Mouse (Mus musculus) myocyte (in vitro differentiated cells): ENCODE data around the gene Fasn. TPM values are rescaled to one million over a fixed set of nuclear protein-coding genes. Genes with fewer than 3 reads are reported as not detected.
"Not testable (repeated sequence)": the region's sequence is repeated elsewhere in the genome, so short reads cannot be mapped to it uniquely, and the experiment has no call there.

Experiments
- H3K27me3 ChIP-seq: one replicate; pipeline ENCODE4 v1.6.1; 2011; ENCODE audit not compliant: control insufficient read depth, insufficient read depth, insufficient read length
- H3K36me3 ChIP-seq: one replicate; pipeline ENCODE4 v1.6.1; 2011; ENCODE audit not compliant: control insufficient read depth, insufficient read depth
- H3K4me2 ChIP-seq: one replicate; pipeline ENCODE4 v1.6.1; 2011; ENCODE audit warnings: low read depth, control low read depth
- H3K4me3 ChIP-seq: one replicate; pipeline ENCODE4 v1.5.1; 2011; ENCODE audit warnings: mild to moderate bottlenecking, control low read depth, moderate library complexity
- H3K79me2 ChIP-seq: one replicate; pipeline ENCODE4 v1.6.1; 2011; ENCODE audit not compliant: control insufficient read depth, insufficient read depth
- H3ac ChIP-seq: one replicate; pipeline ENCODE4 v1.6.1; 2011; ENCODE audit not compliant: control insufficient read depth, insufficient read length
- CEBPB ChIP-seq: IDR thresholded peaks from 2 replicates; pipeline ENCODE4 v1.6.1; 2011; ENCODE audit warnings: mild to moderate bottlenecking, moderate library complexity; ENCODE audit not compliant: poor library complexity, insufficient read depth, severe bottlenecking
- E2F4 ChIP-seq: IDR thresholded peaks from one replicate; pipeline ENCODE4 v1.6.1; 2011; ENCODE audit warnings: mild to moderate bottlenecking, control low read depth, moderate library complexity; ENCODE audit not compliant: insufficient read depth
- MAX ChIP-seq: IDR thresholded peaks from one replicate; pipeline ENCODE4 v1.6.1; 2011; ENCODE audit warnings: low read depth, mild to moderate bottlenecking, control low read depth
- MYOD1 ChIP-seq, 3 experiments: IDR thresholded peaks; one replicate each; pipeline ENCODE4 v1.6.1; 2011; ENCODE audit warnings: control low read depth in 2 of 3, low read depth in 2 of 3, mild to moderate bottlenecking in 2 of 3, moderate library complexity in 1 of 3; ENCODE audit not compliant: insufficient read length in 2 of 3, control insufficient read depth in 1 of 3
- MYOG ChIP-seq, 3 experiments: IDR thresholded peaks; one replicate each; pipeline ENCODE4 v1.6.1; 2011; ENCODE audit warnings: control low read depth in 2 of 3, low read depth in 2 of 3, mild to moderate bottlenecking in 2 of 3; ENCODE audit not compliant: insufficient read length in 2 of 3, control insufficient read depth in 1 of 3, insufficient read depth in 1 of 3
- POLR2A ChIP-seq: IDR thresholded peaks from one replicate; pipeline ENCODE4 v1.6.1; 2011; ENCODE audit warnings: low read depth, mild to moderate bottlenecking, control low read depth, moderate library complexity; ENCODE audit not compliant: insufficient read length
- POLR2AphosphoS2 ChIP-seq: IDR thresholded peaks from one replicate; pipeline ENCODE4 v1.6.1; 2011; ENCODE audit warnings: low read depth, control low read depth; ENCODE audit not compliant: insufficient read length
- REST ChIP-seq: IDR thresholded peaks from one replicate; pipeline ENCODE4 v1.6.1; 2011; ENCODE audit warnings: mild to moderate bottlenecking, control low read depth, moderate library complexity; ENCODE audit not compliant: insufficient read depth, insufficient read length
- SRF ChIP-seq: IDR thresholded peaks from one replicate; pipeline ENCODE4 v1.6.1; 2011; ENCODE audit warnings: low read depth; ENCODE audit not compliant: control insufficient read depth, insufficient read length
- TCF12 ChIP-seq: IDR thresholded peaks from one replicate; pipeline ENCODE4 v1.6.1; 2011; ENCODE audit warnings: mild to moderate bottlenecking, control low read depth; ENCODE audit not compliant: poor library complexity, insufficient read depth, severe bottlenecking
- TCF3 ChIP-seq: IDR thresholded peaks from one replicate; pipeline ENCODE4 v1.6.1; 2011; ENCODE audit warnings: low read depth, control low read depth; ENCODE audit not compliant: insufficient read length
- USF1 ChIP-seq: IDR thresholded peaks from one replicate; pipeline ENCODE4 v1.6.1; 2011; ENCODE audit warnings: low read depth, mild to moderate bottlenecking, control low read depth, moderate library complexity
- polyA plus RNA-seq: library from polyadenylated mRNA; unstranded; fragments of >200 nt; fragmentation: generic; extraction: Trizol; gene quantifications from one replicate; pipeline ENCODE4 v1.2.1, GENCODE M21; 2012; ENCODE audit warnings: missing spikeins

Fasn gene
- polyA plus RNA-seq, 1 experiment, result 226 TPM

GRCm38 (mm10) chr11:120777123-120777522 lies 47.2 kb downstream of the Fasn start:
- Histone ChIP-seq H3K36me3 (no peaks in the 10 kb centered on the region), H3K27me3 (no peaks in the 10 kb centered on the region), H3K4me3 (no peak overlapping the region)

GRCm38 (mm10) chr11:120775774-120776469 lies 48.4 kb downstream of the Fasn start:
- no peaks in the 10 kb centered on the region for H3K36me3 ChIP-seq
- no peaks in the 10 kb centered on the region for H3K27me3 ChIP-seq
- H3K4me2 ChIP-seq, result peak overlapping the region; percentile 31
- H3ac ChIP-seq, result no peak overlapping the region
- no peaks in the 10 kb centered on the region for H3K79me2 ChIP-seq
- no peak overlapping the region for H3K4me3 ChIP-seq
- TF ChIP-seq MYOD1 (IDR thresholded peaks at IDR 0.05; ENCODE audit: control insufficient read depth in 1 of 3, insufficient read length in 2 of 3, low read depth in 2 of 3) (peak in 1 of 3 experiments; percentile 35), MYOG (IDR thresholded peaks at IDR 0.05; ENCODE audit: control insufficient read depth in 1 of 3, insufficient read depth in 1 of 3, insufficient read length in 2 of 3, low read depth in 2 of 3) (peak in 2 of 3 experiments; percentile 21 to 40), POLR2AphosphoS2 (no peak), MAX (peak; percentile 35), TCF12 (no peak), SRF (peak; percentile 55)

More at GRCm38 (mm10) chr11:120777123-120777522, 47.2 kb downstream of the Fasn start:
- Histone ChIP-seq H3K4me2 (peak overlapping the region; percentile 40), H3ac (no peak overlapping the region), H3K79me2 (no peaks in the 10 kb centered on the region)
- TF ChIP-seq MYOG (IDR thresholded peaks at IDR 0.05; ENCODE audit: control insufficient read depth in 1 of 3, insufficient read depth in 1 of 3, insufficient read length in 2 of 3, low read depth in 2 of 3) (no peak), E2F4 (no peak), CEBPB (no peak), TCF3 (no peak), REST (no peak), SRF (no peak), POLR2A (no peak), USF1 (no peak), TCF12 (no peak), MAX (no peak), MYOD1 (IDR thresholded peaks at IDR 0.05; ENCODE audit: control insufficient read depth in 1 of 3, insufficient read length in 2 of 3, low read depth in 2 of 3) (no peak), POLR2AphosphoS2 (no peak)

- Histone ChIP-seq H3K4me2 (no peak overlapping the region), H3ac (no peak overlapping the region)
Observed at GRCm38 (mm10) chr11:120773463-120774190, 50.7 kb downstream of the Fasn start.

GRCm38 (mm10) chr11:120772749-120773148 lies 51.6 kb downstream of the Fasn start:
- no peaks in the 10 kb centered on the region for H3K27me3 ChIP-seq
- no peak overlapping the region for H3K4me3 ChIP-seq
- H3K36me3 ChIP-seq, result no peaks in the 10 kb centered on the region
- H3ac ChIP-seq, result no peak overlapping the region
- no peak for TF ChIP-seq MYOD1 (IDR thresholded peaks at IDR 0.05; ENCODE audit: control insufficient read depth in 1 of 3, insufficient read length in 2 of 3, low read depth in 2 of 3)
- no peak for TF ChIP-seq MYOG (IDR thresholded peaks at IDR 0.05; ENCODE audit: control insufficient read depth in 1 of 3, insufficient read depth in 1 of 3, insufficient read length in 2 of 3, low read depth in 2 of 3)
- TF ChIP-seq CEBPB, result no peak
- H3K79me2 ChIP-seq, result no peaks in the 10 kb centered on the region
- H3K4me2 ChIP-seq, result no peak overlapping the region

More at GRCm38 (mm10) chr11:120773463-120774190, 50.7 kb downstream of the Fasn start:
- TF ChIP-seq MYOG (IDR thresholded peaks at IDR 0.05; ENCODE audit: control insufficient read depth in 1 of 3, insufficient read depth in 1 of 3, insufficient read length in 2 of 3, low read depth in 2 of 3), result no peak
- no peak for TF ChIP-seq TCF3
- no peak for TF ChIP-seq MYOD1 (IDR thresholded peaks at IDR 0.05; ENCODE audit: control insufficient read depth in 1 of 3, insufficient read length in 2 of 3, low read depth in 2 of 3)
- Histone ChIP-seq H3K4me3 (no peak overlapping the region), H3K36me3 (no peaks in the 10 kb centered on the region), H3K27me3 (no peaks in the 10 kb centered on the region), H3K79me2 (no peaks in the 10 kb centered on the region)

- H3K36me3 ChIP-seq, result no peaks in the 10 kb centered on the region
- no peak overlapping the region for H3K4me3 ChIP-seq
- no peak overlapping the region for H3ac ChIP-seq
- TF ChIP-seq SRF, result no peak
- no peak for TF ChIP-seq CEBPB
- no peak for TF ChIP-seq USF1
- no peak for TF ChIP-seq POLR2AphosphoS2
- no peak for TF ChIP-seq E2F4
- H3K4me2 ChIP-seq, result no peak overlapping the region
- no peaks in the 10 kb centered on the region for H3K79me2 ChIP-seq
- no peaks in the 10 kb centered on the region for H3K27me3 ChIP-seq
Observed at GRCm38 (mm10) chr11:120768206-120768605, 56.1 kb downstream of the Fasn start.

- not testable (repeated sequence) for H3K4me3 ChIP-seq, H3K27me3 ChIP-seq, H3K36me3 ChIP-seq, H3K79me2 ChIP-seq, H3K4me2 ChIP-seq, H3ac ChIP-seq
Observed at GRCm38 (mm10) chr11:120767023-120767422, 57.3 kb downstream of the Fasn start.
